Mouse (Mus musculus): ENCODE data around the gene Camk2d. TPM values are rescaled to one million over a fixed set of nuclear protein-coding genes. Genes with fewer than 3 reads are reported as not detected.
A peak's percentile ranks its signal among the peaks of the same experiment; 100 is the strongest.

Camk2d gene
- polyA plus RNA-seq, 1 experiment from 2014 or later: 37.8 TPM

- no peaks in the 10 kb centered on the region for H3K36me3 ChIP-seq
- 62% methylated on average over 6 of the region's 6 CpGs for WGBS
- H3K27ac ChIP-seq: no peak overlapping the region
- H3K4me3 ChIP-seq (replicated peaks): no peak overlapping the region
- no peaks in the 10 kb centered on the region for H3K9me3 ChIP-seq
- no peak for ATAC-seq
- H3K9ac ChIP-seq: no peak overlapping the region
- H3K4me1 ChIP-seq (replicated peaks): peaks cover 17% of the 10 kb centered on the region
- H3K4me2 ChIP-seq (replicated peaks): no peak overlapping the region
- no peaks in the 10 kb centered on the region for H3K27me3 ChIP-seq (replicated peaks)
These were observed 75.2 kb downstream of the Camk2d start for GRCm38 (mm10) chr3:126671292-126671691.

GRCm38 (mm10) chr3:126681051-126681450 lies 84.9 kb downstream of the Camk2d start:
- H3K4me2 ChIP-seq (replicated peaks): no peak overlapping the region
- H3K27me3 ChIP-seq (replicated peaks): no peaks in the 10 kb centered on the region
- no peaks in the 10 kb centered on the region for H3K36me3 ChIP-seq
- H3K9ac ChIP-seq: no peak overlapping the region
- no peak overlapping the region for H3K27ac ChIP-seq
- no peak for ATAC-seq
- no peaks in the 10 kb centered on the region for H3K4me1 ChIP-seq (replicated peaks)
- WGBS: 84% methylated on average over 5 of the region's 5 CpGs
- H3K4me3 ChIP-seq (replicated peaks): no peak overlapping the region
- no peaks in the 10 kb centered on the region for H3K9me3 ChIP-seq

DNA sequence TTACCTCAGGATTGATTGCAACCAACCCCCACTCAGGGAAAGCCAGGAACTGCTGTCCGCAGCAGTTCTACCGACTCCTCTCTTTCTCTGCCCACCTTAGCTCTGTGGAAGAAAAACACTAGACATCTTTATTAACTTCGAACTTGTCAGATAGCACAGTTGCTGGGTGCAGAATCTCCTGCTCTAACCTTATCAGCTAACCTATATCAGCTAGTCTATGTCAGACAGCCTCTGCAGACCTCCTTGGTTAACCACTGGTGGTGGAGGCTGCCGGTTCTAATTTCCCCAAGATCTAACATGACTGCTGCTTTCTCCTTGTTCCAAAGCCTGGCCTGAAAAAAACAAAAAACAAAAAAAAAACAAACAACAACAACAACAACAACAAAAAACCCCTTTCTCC lies 85.9 kb downstream of the Camk2d start:
- Histone ChIP-seq H3K27me3 (replicated peaks) (no peaks in the 10 kb centered on the region), H3K9me3 (no peaks in the 10 kb centered on the region), H3K36me3 (no peaks in the 10 kb centered on the region), H3K4me1 (replicated peaks) (no peaks in the 10 kb centered on the region), H3K4me2 (replicated peaks) (no peak overlapping the region), H3K4me3 (replicated peaks) (no peak overlapping the region), H3K27ac (no peak overlapping the region), H3K9ac (no peak overlapping the region)
- ATAC-seq: no peak
- 62% methylated on average over 4 of the region's 4 CpGs for WGBS

- no peak overlapping the region for H3K4me2 ChIP-seq (replicated peaks)
- H3K27ac ChIP-seq: no peak overlapping the region
- no peaks in the 10 kb centered on the region for H3K4me1 ChIP-seq (replicated peaks)
- H3K27me3 ChIP-seq (replicated peaks): no peaks in the 10 kb centered on the region
- ATAC-seq: peak; percentile 12; the same call in 1 of the 2 replicates
- H3K4me3 ChIP-seq (replicated peaks): no peak overlapping the region
- WGBS: 60% methylated on average over 6 of the region's 6 CpGs
- no peak overlapping the region for H3K9ac ChIP-seq
- no peaks in the 10 kb centered on the region for H3K36me3 ChIP-seq
- H3K9me3 ChIP-seq: no peaks in the 10 kb centered on the region
These were observed 89.3 kb downstream of the Camk2d start for GRCm38 (mm10) chr3:126685363-126685762.

DNA sequence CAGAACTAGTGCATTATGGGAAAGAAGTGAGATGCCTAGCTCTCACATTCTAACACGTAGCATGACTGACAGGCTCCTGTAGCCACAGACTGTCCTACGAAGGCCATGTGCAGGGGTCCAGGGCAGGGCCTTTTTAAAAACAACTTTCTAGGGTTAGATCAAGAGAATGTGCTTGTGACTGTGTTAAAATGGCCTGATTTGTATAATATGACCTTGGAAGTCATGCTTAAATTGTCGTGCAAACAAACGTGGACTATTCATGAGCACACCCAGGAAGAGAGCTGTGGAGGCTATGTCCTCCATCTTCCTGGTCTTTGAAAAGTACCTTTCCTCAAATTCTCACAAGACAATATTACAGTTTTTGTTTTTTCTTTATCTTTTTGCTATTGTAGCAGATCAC lies 91.0 kb downstream of the Camk2d start:
- ATAC-seq: no peak
- Histone ChIP-seq H3K27me3 (replicated peaks) (no peaks in the 10 kb centered on the region), H3K36me3 (no peaks in the 10 kb centered on the region), H3K9me3 (no peaks in the 10 kb centered on the region), H3K4me1 (replicated peaks) (peaks cover 2% of the 10 kb centered on the region), H3K4me2 (replicated peaks) (no peak overlapping the region), H3K4me3 (replicated peaks) (no peak overlapping the region), H3K27ac (no peak overlapping the region), H3K9ac (no peak overlapping the region)
- WGBS: 70% methylated on average over 4 of the region's 4 CpGs

GRCm38 (mm10) chr3:126688516-126688915 lies 92.4 kb downstream of the Camk2d start:
- no peaks in the 10 kb centered on the region for H3K36me3 ChIP-seq
- no peak overlapping the region for H3K4me3 ChIP-seq (replicated peaks)
- ATAC-seq: no peak
- no peak overlapping the region for H3K9ac ChIP-seq
- 91% methylated on average over 2 of the region's 2 CpGs for WGBS
- no peaks in the 10 kb centered on the region for H3K27me3 ChIP-seq (replicated peaks)
- H3K9me3 ChIP-seq: no peaks in the 10 kb centered on the region
- H3K4me2 ChIP-seq (replicated peaks): no peak overlapping the region
- H3K4me1 ChIP-seq (replicated peaks): peaks cover 11% of the 10 kb centered on the region
- H3K27ac ChIP-seq: no peak overlapping the region

DNA sequence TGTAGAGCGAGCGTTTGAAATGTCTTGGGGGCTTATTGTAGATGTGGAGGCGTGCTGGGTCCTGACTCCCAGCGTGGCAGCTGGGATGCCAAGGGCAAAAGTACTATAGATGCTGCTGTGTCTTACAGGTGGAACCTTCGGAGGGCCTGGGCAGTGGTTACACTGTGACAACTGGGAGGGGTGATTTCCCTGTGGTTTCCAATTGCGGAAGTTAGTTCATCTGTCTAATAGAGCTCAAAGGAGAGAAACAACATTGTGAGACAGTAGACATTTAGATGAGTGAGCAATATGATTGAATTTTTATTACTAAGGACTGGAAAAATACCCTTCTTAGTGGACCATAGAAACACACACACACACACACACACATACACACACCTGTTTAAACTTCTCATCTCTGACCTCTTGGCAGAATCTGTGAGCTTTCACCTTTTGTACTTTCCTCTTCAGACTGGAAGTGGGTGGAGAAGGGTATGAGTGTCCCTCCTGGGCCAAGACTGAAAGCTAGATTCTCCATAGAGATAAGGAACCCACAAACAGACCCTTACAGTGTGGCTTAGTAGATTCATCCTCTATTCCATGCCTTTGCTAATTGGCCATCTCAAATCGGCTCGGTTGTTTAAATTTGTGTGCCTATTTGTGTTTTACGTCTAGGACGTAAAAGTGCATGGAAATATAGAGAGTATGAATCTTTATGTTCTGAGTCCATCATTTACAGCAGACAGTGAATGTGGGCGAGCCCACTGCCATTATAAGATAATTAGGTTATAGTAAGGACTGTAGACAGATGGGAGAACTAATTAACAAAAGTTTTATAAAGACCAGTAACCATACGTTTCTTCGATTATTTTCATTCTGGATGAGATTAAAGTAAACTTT lies 94.8 kb downstream of the Camk2d start:
- Histone ChIP-seq H3K4me3 (replicated peaks) (no peak overlapping the region), H3K9me3 (no peaks in the 10 kb centered on the region), H3K4me1 (replicated peaks) (peaks cover 11% of the 10 kb centered on the region), H3K36me3 (no peaks in the 10 kb centered on the region), H3K27me3 (replicated peaks) (no peaks in the 10 kb centered on the region), H3K27ac (no peak overlapping the region), H3K9ac (no peak overlapping the region), H3K4me2 (replicated peaks) (no peak overlapping the region)
- no peak for ATAC-seq
- 89% methylated on average over 13 of the region's 13 CpGs for WGBS

- no peak overlapping the region for H3K9ac ChIP-seq
- WGBS: 88% methylated on average over 2 of the region's 2 CpGs
These were observed 95.5 kb downstream of the Camk2d start for GRCm38 (mm10) chr3:126691565-126691964.

GRCm38 (mm10) chr3:126692797-126693196 lies 96.7 kb downstream of the Camk2d start:
- Histone ChIP-seq H3K4me2 (replicated peaks) (peak overlapping the region; percentile 46), H3K9me3 (no peaks in the 10 kb centered on the region), H3K36me3 (no peaks in the 10 kb centered on the region), H3K27me3 (replicated peaks) (no peaks in the 10 kb centered on the region), H3K4me3 (replicated peaks) (no peak overlapping the region), H3K9ac (no peak overlapping the region), H3K27ac (peak overlapping the region; percentile 81), H3K4me1 (replicated peaks) (peaks cover 13% of the 10 kb centered on the region)
- 45% methylated on average over 8 of the region's 8 CpGs for WGBS
- ATAC-seq: peak; percentile 52

More at GRCm38 (mm10) chr3:126691565-126691964, 95.5 kb downstream of the Camk2d start:
- no peaks in the 10 kb centered on the region for H3K27me3 ChIP-seq (replicated peaks)
- no peak overlapping the region for H3K27ac ChIP-seq
- H3K9me3 ChIP-seq: no peaks in the 10 kb centered on the region
- no peak overlapping the region for H3K4me3 ChIP-seq (replicated peaks)
- H3K36me3 ChIP-seq: no peaks in the 10 kb centered on the region
- no peak for ATAC-seq
- H3K4me2 ChIP-seq (replicated peaks): no peak overlapping the region
- H3K4me1 ChIP-seq (replicated peaks): peaks cover 11% of the 10 kb centered on the region

DNA sequence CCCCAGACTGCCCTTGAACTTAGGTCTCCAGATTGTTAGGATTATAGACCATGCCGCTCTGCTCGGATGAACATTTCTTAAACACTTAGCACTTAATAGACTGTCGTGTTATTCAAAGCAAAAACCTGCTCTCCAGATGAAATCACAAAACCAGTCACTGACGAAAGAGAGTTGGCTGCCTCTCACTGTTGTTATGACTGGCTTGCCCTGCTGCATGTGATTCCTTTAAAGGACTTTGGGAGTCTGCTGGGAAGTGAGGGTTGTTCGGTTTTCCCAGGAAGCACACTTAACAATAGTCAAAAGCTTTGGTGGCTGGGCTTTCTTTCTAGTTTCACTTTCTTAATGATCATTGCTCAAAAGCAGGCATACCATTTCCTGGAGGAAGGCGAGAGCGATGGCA lies 97.2 kb downstream of the Camk2d start:
- Histone ChIP-seq H3K36me3 (no peaks in the 10 kb centered on the region), H3K9ac (no peak overlapping the region), H3K27me3 (replicated peaks) (no peaks in the 10 kb centered on the region), H3K4me3 (replicated peaks) (no peak overlapping the region; the same call in 1 of the 2 replicates), H3K9me3 (no peaks in the 10 kb centered on the region), H3K4me1 (replicated peaks) (peaks cover 13% of the 10 kb centered on the region), H3K27ac (peak overlapping the region; percentile 81), H3K4me2 (replicated peaks) (peak overlapping the region; percentile 46)
- ATAC-seq: peak; percentile 65
- WGBS: 20% methylated on average over 7 of the region's 7 CpGs

GRCm38 (mm10) chr3:126695456-126696293 lies 99.6 kb downstream of the Camk2d start:
- no peaks in the 10 kb centered on the region for H3K27me3 ChIP-seq (replicated peaks)
- no peaks in the 10 kb centered on the region for H3K9me3 ChIP-seq
- no peak overlapping the region for H3K9ac ChIP-seq
- peaks cover 13% of the 10 kb centered on the region for H3K4me1 ChIP-seq (replicated peaks)
- H3K36me3 ChIP-seq: no peaks in the 10 kb centered on the region
- WGBS: 41% methylated on average over 12 of the region's 12 CpGs
- no peak overlapping the region for H3K4me3 ChIP-seq (replicated peaks)
- no peak overlapping the region for H3K27ac ChIP-seq
- H3K4me2 ChIP-seq (replicated peaks): no peak overlapping the region
- ATAC-seq: peak; percentile 11; the same call in 1 of the 2 replicates

- H3K9me3 ChIP-seq: no peaks in the 10 kb centered on the region
- WGBS: 77% methylated on average over 6 of the region's 6 CpGs
- H3K9ac ChIP-seq: no peak overlapping the region
- peak; percentile 29; the same call in 1 of the 2 replicates for ATAC-seq
- peaks cover 13% of the 10 kb centered on the region for H3K4me1 ChIP-seq (replicated peaks)
- H3K4me3 ChIP-seq (replicated peaks): no peak overlapping the region
- H3K27me3 ChIP-seq (replicated peaks): no peaks in the 10 kb centered on the region
- H3K4me2 ChIP-seq (replicated peaks): no peak overlapping the region
- H3K36me3 ChIP-seq: no peaks in the 10 kb centered on the region
- no peak overlapping the region for H3K27ac ChIP-seq
These were observed 100.5 kb downstream of the Camk2d start for GRCm38 (mm10) chr3:126696620-126697019.
